Mouse (Mus musculus) intestine, embryonic 15.5 days (tissue): ENCODE data around the gene Smap2. TPM values are rescaled to one million over a fixed set of nuclear protein-coding genes. Genes with fewer than 3 reads are reported as not detected.

ENCODE experiments used
- ATAC-seq: fragments of 200-750 bp; cut with Nextera tagmentation; 2 replicates; pipeline ENCODE4 v1.8.0; 2017; ENCODE audit warnings: moderate TSS enrichment, moderate library complexity
- H3K27ac ChIP-seq: fragments of 300-500 bp; sonication (generic); 2 replicates; pipeline ENCODE4 v1.5.1; 2015; ENCODE audit warnings: mild to moderate bottlenecking, inconsistent platforms
- H3K27me3 ChIP-seq: fragments of 300-500 bp; sonication (generic); replicated peaks from 2 replicates; pipeline ENCODE4 v1.6.1; 2015; ENCODE audit warnings: inconsistent platforms
- H3K36me3 ChIP-seq: fragments of 300-500 bp; sonication (generic); 2 replicates; pipeline ENCODE4 v1.6.1; 2015; ENCODE audit warnings: inconsistent platforms
- H3K4me1 ChIP-seq: fragments of 300-500 bp; sonication (generic); replicated peaks from 2 replicates; pipeline ENCODE4 v1.6.1; 2015; ENCODE audit warnings: inconsistent platforms
- H3K4me2 ChIP-seq: fragments of 300-500 bp; sonication (generic); replicated peaks from 2 replicates; pipeline ENCODE4 v1.6.1; 2015; ENCODE audit warnings: mild to moderate bottlenecking, inconsistent platforms
- H3K4me3 ChIP-seq: fragments of 300-500 bp; sonication (generic); replicated peaks from 2 replicates; pipeline ENCODE4 v1.5.1; 2015; ENCODE audit warnings: inconsistent platforms
- H3K9ac ChIP-seq: fragments of 300-500 bp; sonication (generic); 2 replicates; pipeline ENCODE4 v1.6.1; 2015; ENCODE audit warnings: inconsistent platforms
- H3K9me3 ChIP-seq: fragments of 300-500 bp; sonication (generic); 2 replicates; pipeline ENCODE4 v1.6.1; 2016; ENCODE audit warnings: inconsistent platforms
- WGBS: fragments of 180-500 bp; shearing (Covaris S2); methylation state at CpG from one replicate; pipeline ENCODE4 v1.1.7; 2015; 5-methylcytosine and 5-hydroxymethylcytosine counted together
- polyA plus RNA-seq: library from polyadenylated mRNA; unstranded; fragments of >200 nt; fragmentation: Nextera tagmentation; extraction: Ambion mirVana; gene quantifications from 2 replicates; pipeline ENCODE4 v1.2.1, GENCODE M21; 2015

Smap2 gene
- polyA plus RNA-seq, 1 experiment from 2014 or later = 15.1 TPM

- Histone ChIP-seq H3K27me3 (no peaks in the 10 kb centered on the region), H3K27ac (no peak overlapping the region), H3K4me3 (no peak overlapping the region), H3K4me1 (no peaks in the 10 kb centered on the region; the same call in 1 of the 2 replicates), H3K9ac (no peak overlapping the region), H3K4me2 (no peak overlapping the region), H3K36me3 (peaks cover 19% of the 10 kb centered on the region), H3K9me3 (no peaks in the 10 kb centered on the region)
- 92% methylated on average over 8 of the region's 8 CpGs for WGBS
- ATAC-seq = no peak
Observed at GRCm38 (mm10) chr4:120921461-120921860, 95.6 kb downstream of the Smap2 start.

Other genes with a start within 250 kb of the Smap2 start
- 77.8 and 86.2 TPM in 2 replicates for gene Nfyc, start 185.7 kb downstream of the Smap2 start, polyA plus RNA-seq
- gene Rims3, start 162.4 kb downstream of the Smap2 start, polyA plus RNA-seq = 1.3 and 1.4 TPM in 2 replicates
- 23.8 and 25.3 TPM in 2 replicates for gene Exo5, start 92.2 kb downstream of the Smap2 start, polyA plus RNA-seq
- 6.0 and 6.3 TPM in 2 replicates for gene Zfp69, start 65.5 kb downstream of the Smap2 start, polyA plus RNA-seq
- 11.1 and 12.0 TPM in 2 replicates for gene Col9a2, start 22.1 kb upstream of the Smap2 start, polyA plus RNA-seq
- gene Zmpste24, start 81.0 kb upstream of the Smap2 start, polyA plus RNA-seq = 35.3 and 37.6 TPM in 2 replicates
- not detected in 2 replicates for gene Tmco2, start 92.0 kb upstream of the Smap2 start, polyA plus RNA-seq
- gene Rlf, start 197.8 kb upstream of the Smap2 start, polyA plus RNA-seq = 22.2 and 23.0 TPM in 2 replicates